Mouse (Mus musculus): ENCODE measurements at regions not wholly inside any gene's neighbourhood (a gene's known extent, or its start where the extent isn't known, plus 50 kb on each side); places are given as distances from the start of the nearest gene placed in this dataset.

DNA sequence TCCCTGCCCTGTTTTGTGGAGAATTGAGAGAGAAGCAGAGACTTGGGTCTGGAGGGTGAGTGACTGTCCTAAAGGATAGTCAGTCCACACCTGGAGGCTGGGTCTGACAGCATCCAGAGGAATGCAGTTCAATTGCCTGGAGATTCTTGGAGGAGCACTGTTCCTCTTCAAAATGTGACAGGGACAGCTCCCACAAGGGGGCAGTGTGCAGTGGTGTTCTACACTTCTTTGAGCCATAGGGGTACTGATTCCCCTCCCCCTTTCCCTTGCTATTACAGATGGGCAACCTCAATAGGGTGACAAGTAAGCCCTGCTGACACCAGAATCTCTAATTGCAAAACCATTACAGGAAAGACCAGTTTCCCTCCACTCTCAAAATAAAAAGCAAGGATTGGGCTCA is 63.7 kb upstream of the Gm773 start:
- DNase-seq (ENCODE audit: low spot score in 2 of 2): peak in 1 of 2 experiments; percentile 3
- intact Hi-C loops (cut with DNase I): no loop called here

DNA sequence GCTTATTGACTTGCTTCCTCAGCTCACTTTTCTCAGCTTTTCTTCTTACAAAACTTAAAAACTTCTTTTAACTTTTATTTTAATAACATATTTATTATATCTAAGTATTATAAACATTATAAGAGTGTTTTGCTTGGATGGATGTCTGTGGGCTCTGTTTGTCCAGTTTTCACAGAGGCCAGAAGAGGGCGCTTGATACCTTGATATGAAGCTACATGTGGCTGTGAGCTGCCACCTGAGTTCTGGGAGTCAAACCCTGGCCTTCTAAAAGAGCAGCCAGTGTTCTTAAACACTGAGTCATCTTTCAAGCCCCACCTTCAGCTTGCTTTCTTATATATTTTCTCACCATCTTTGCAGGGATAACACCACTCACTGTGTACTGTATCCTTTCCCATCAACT is 61.5 kb upstream of the Gm773 start:
- peak; percentile 28 to 34 for DNase-seq (ENCODE audit: low spot score in 2 of 2)
- intact Hi-C loops (cut with DNase I): loop anchor here (2.0 kb wide), 1 partner anchor 65 kb away; no protein-coding TSS in a partner anchor

GRCm38 (mm10) chrX:56269706-56270105 is 57.0 kb upstream of the Gm773 start:
- intact Hi-C loops (cut with DNase I): no loop called here
- DNase-seq (ENCODE audit: low spot score in 2 of 2): peak; percentile 45 to 62
